Mouse (Mus musculus): ENCODE measurements at regions not wholly inside any gene's neighbourhood (a gene's known extent, or its start where the extent isn't known, plus 50 kb on each side); places are given as distances from the start of the nearest gene placed in this dataset.

DNA sequence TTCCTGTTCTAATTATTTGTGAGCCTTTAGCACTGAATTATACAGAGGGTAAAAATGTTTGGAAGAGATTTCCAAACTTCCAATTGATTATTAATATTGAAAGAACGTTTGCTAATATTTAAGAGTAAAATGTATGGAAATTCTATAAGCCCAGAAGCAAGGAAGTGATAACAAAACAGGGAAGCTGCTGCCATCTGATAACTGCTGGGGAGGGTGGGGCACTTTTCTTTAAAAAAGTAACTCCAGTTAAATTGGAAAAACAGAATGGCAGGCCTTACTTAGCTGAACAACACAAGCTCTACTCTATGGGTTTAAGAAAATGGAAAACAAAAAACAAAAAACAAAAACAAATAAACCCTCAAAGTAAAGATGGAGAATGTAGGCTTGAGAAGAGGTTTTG is 1327.7 kb downstream of the Hace1 start:
- DNase-seq (ENCODE audit: low spot score): no peak
- WGBS: 61% methylated on average over 1 of the region's 1 CpGs
- Histone ChIP-seq H3K4me3 (ENCODE audit: low read depth, low read length) (no peak overlapping the region), H3K27me3 (ENCODE audit: control insufficient read depth, insufficient read depth, low read length) (no peaks in the 10 kb centered on the region), H3K36me3 (replicated peaks; ENCODE audit: control insufficient read depth, insufficient read depth, low read depth, low read length) (no peaks in the 10 kb centered on the region), H3K4me2 (ENCODE audit: low read depth, low read length) (no peak overlapping the region), H3K4me1 (ENCODE audit: control insufficient read depth, insufficient read depth, low read length) (no peaks in the 10 kb centered on the region), H3K9me3 (replicated peaks; ENCODE audit: control insufficient read depth, low read length) (no peaks in the 10 kb centered on the region), H3K27ac (replicated peaks; ENCODE audit: low read depth, low read length) (no peak overlapping the region), H3K9ac (replicated peaks; ENCODE audit: low read length) (no peak overlapping the region)
- no peak for ATAC-seq (replicated peaks; ENCODE audit: insufficient number of reproducible peaks, low FRiP score, low TSS enrichment, low read depth)

DNA sequence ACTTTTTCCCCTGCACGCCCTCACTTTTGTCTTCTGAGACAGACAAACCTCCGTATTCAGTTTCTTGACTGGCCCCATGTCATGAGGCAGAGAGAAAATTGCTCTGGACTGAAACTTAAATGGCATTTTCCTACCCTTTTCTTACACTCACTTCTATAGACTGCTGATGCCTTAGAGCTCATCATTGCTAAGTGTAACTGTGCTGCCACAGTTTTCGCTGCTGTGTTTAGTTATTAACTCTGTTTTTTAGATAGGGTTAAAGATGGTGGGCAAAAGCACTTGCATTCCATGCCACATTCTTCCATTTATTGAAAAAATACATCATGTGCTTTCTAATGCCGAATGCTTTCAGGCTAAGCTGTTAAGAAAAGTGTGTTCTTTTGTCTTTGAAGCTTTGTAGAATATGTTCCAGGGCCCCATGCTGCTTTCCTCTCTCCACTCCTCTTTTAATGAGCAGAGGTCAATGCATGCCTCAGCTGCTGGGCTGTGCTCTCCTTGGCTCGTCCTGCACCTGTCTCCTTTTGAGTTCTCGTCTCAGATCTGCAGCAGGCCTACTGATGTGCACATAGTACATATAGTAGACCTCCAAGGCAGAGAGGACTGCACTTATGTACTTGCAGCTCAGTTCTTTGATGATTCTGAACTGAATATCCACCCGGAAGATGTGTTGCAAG is 1345.0 kb downstream of the Hace1 start:
- WGBS: 57% methylated on average over 7 of the region's 7 CpGs
- no peaks in the 10 kb centered on the region for H3K9me3 ChIP-seq (replicated peaks; ENCODE audit: control insufficient read depth, low read length)
- no peaks in the 10 kb centered on the region for H3K36me3 ChIP-seq (replicated peaks; ENCODE audit: control insufficient read depth, insufficient read depth, low read depth, low read length)
- H3K9ac ChIP-seq (replicated peaks; ENCODE audit: low read length): no peak overlapping the region
- H3K4me1 ChIP-seq (ENCODE audit: control insufficient read depth, insufficient read depth, low read length): no peaks in the 10 kb centered on the region
- DNase-seq (ENCODE audit: low spot score) (peak; percentile 13), ATAC-seq (replicated peaks; ENCODE audit: insufficient number of reproducible peaks, low FRiP score, low TSS enrichment, low read depth) (no peak)
- H3K27ac ChIP-seq (replicated peaks; ENCODE audit: low read depth, low read length): no peak overlapping the region
- no peak overlapping the region for H3K4me3 ChIP-seq (ENCODE audit: low read depth, low read length)
- no peaks in the 10 kb centered on the region for H3K27me3 ChIP-seq (ENCODE audit: control insufficient read depth, insufficient read depth, low read length)
- no peak overlapping the region for H3K4me2 ChIP-seq (ENCODE audit: low read depth, low read length)

DNA sequence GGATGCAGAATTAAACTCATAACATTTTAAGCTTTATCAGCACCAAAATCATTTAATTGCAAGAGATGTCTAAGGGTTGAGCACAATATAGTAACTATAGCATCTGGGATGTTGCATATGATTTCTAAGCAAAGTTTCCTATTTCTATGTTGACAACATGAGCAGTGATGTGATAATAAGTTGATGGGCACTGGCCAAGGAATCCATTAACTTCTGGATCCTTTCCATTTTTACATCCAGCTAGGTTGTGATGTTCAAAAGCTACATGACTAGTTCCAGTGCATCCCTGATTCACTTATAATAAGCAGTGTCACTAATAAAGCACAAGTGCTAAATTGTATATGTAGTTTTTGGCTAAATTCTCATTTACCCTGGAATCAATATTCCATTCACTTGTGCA is 1356.7 kb downstream of the Hace1 start:
- DNase-seq (ENCODE audit: low spot score): no peak
- Histone ChIP-seq H3K27ac (replicated peaks; ENCODE audit: low read depth, low read length) (no peak overlapping the region), H3K27me3 (ENCODE audit: control insufficient read depth, insufficient read depth, low read length) (no peaks in the 10 kb centered on the region), H3K4me2 (ENCODE audit: low read depth, low read length) (no peak overlapping the region), H3K4me3 (ENCODE audit: low read depth, low read length) (no peak overlapping the region), H3K4me1 (ENCODE audit: control insufficient read depth, insufficient read depth, low read length) (no peaks in the 10 kb centered on the region), H3K36me3 (replicated peaks; ENCODE audit: control insufficient read depth, insufficient read depth, low read depth, low read length) (no peaks in the 10 kb centered on the region), H3K9ac (replicated peaks; ENCODE audit: low read length) (no peak overlapping the region), H3K9me3 (replicated peaks; ENCODE audit: control insufficient read depth, low read length) (no peaks in the 10 kb centered on the region)
- no peak for ATAC-seq (replicated peaks; ENCODE audit: insufficient number of reproducible peaks, low FRiP score, low TSS enrichment, low read depth)

DNA sequence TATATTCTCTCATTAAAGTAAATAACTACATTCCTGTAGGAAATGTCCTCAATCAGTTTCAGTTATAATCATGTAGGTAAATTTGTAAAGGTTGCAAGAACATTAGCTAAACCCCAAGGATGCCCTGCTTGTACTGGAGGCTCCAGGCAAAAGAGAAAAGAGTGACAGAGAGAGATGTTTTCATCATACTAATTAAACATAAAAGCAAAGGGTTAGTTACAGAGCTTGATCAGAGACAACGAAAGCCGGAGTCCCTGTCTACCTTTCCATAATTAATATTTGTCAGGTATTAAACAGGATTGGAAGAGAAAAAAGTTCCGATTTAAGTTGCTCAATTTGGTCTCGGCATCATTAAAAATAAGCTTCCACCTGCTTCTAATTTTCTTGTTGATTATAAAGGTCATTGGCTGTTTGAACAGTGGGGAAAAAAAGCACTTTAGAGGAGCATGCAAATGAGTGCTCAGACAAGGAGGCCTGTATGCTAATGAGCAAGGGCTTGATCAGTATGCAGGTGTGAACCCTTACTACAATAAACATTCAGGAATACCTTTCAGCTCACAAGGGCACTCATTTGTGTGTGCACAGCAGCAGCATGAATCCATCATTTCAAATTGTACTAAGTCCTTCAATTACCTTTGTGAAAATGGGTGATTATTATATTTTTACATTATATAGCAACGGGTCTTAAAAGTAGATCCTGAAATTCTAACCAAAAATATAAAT is 1358.8 kb downstream of the Hace1 start:
- Histone ChIP-seq H3K4me1 (ENCODE audit: control insufficient read depth, insufficient read depth, low read length) (no peaks in the 10 kb centered on the region), H3K9me3 (replicated peaks; ENCODE audit: control insufficient read depth, low read length) (no peaks in the 10 kb centered on the region), H3K27ac (replicated peaks; ENCODE audit: low read depth, low read length) (no peak overlapping the region), H3K9ac (replicated peaks; ENCODE audit: low read length) (no peak overlapping the region), H3K4me2 (ENCODE audit: low read depth, low read length) (no peak overlapping the region), H3K4me3 (ENCODE audit: low read depth, low read length) (no peak overlapping the region), H3K27me3 (ENCODE audit: control insufficient read depth, insufficient read depth, low read length) (no peaks in the 10 kb centered on the region), H3K36me3 (replicated peaks; ENCODE audit: control insufficient read depth, insufficient read depth, low read depth, low read length) (no peaks in the 10 kb centered on the region)
- no peak for ATAC-seq (replicated peaks; ENCODE audit: insufficient number of reproducible peaks, low FRiP score, low TSS enrichment, low read depth)
- DNase-seq (ENCODE audit: low spot score): no peak
- WGBS: 63% methylated on average over 5 of the region's 5 CpGs

DNA sequence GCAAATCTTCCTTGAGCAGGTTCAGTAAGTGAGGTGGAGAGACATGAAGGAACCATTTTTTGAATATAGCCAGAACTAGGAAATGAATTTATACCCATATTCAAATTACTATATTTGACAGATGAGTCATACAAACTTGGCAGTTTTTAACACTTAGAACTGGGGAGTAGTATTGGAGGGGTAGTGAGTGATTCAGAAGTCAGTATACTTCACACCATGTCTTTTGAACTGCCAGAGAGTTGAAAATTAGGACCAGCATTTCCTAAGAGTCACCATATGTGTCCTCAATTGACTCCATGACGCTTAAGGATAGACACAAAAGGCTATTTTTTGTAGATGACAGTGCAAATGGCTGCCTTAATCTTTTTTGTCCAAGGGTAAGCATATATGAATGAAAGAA is 1361.7 kb downstream of the Hace1 start:
- H3K27ac ChIP-seq (replicated peaks; ENCODE audit: low read depth, low read length): no peak overlapping the region
- H3K4me2 ChIP-seq (ENCODE audit: low read depth, low read length): no peak overlapping the region
- H3K4me3 ChIP-seq (ENCODE audit: low read depth, low read length): no peak overlapping the region
- WGBS: 33% methylated on average over 1 of the region's 1 CpGs
- H3K9me3 ChIP-seq (replicated peaks; ENCODE audit: control insufficient read depth, low read length): no peaks in the 10 kb centered on the region
- H3K4me1 ChIP-seq (ENCODE audit: control insufficient read depth, insufficient read depth, low read length): no peaks in the 10 kb centered on the region
- ATAC-seq (replicated peaks; ENCODE audit: insufficient number of reproducible peaks, low FRiP score, low TSS enrichment, low read depth): no peak
- no peaks in the 10 kb centered on the region for H3K27me3 ChIP-seq (ENCODE audit: control insufficient read depth, insufficient read depth, low read length)
- no peak overlapping the region for H3K9ac ChIP-seq (replicated peaks; ENCODE audit: low read length)
- peak; percentile 1 for DNase-seq (ENCODE audit: low spot score)
- no peaks in the 10 kb centered on the region for H3K36me3 ChIP-seq (replicated peaks; ENCODE audit: control insufficient read depth, insufficient read depth, low read depth, low read length)

DNA sequence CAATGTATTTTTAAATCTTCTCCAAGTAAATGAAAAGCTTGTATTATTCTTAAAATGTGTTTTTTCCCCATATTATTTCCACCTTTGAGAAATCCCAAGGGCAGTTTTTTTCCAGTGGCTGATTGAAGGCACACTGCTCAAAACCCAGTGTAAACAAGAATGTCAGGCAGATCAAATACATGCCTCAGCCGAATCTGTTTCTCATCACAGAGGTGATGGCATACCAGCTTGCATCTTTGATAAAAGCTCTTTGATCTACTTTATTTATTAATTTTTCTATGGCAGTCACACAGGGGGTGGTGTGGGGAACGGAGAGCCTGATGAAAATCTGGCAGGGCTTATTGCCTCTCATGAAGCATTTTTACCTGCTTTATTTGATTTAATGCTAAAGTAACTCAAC is 1362.2 kb downstream of the Hace1 start:
- H3K27ac ChIP-seq (replicated peaks; ENCODE audit: low read depth, low read length): no peak overlapping the region
- no peaks in the 10 kb centered on the region for H3K36me3 ChIP-seq (replicated peaks; ENCODE audit: control insufficient read depth, insufficient read depth, low read depth, low read length)
- WGBS: 31% methylated on average over 2 of the region's 2 CpGs
- DNase-seq (ENCODE audit: low spot score) (peak; percentile 52), ATAC-seq (replicated peaks; ENCODE audit: insufficient number of reproducible peaks, low FRiP score, low TSS enrichment, low read depth) (no peak)
- H3K4me2 ChIP-seq (ENCODE audit: low read depth, low read length): no peak overlapping the region
- no peaks in the 10 kb centered on the region for H3K9me3 ChIP-seq (replicated peaks; ENCODE audit: control insufficient read depth, low read length)
- H3K27me3 ChIP-seq (ENCODE audit: control insufficient read depth, insufficient read depth, low read length): no peaks in the 10 kb centered on the region
- no peaks in the 10 kb centered on the region for H3K4me1 ChIP-seq (ENCODE audit: control insufficient read depth, insufficient read depth, low read length)
- no peak overlapping the region for H3K9ac ChIP-seq (replicated peaks; ENCODE audit: low read length)
- H3K4me3 ChIP-seq (ENCODE audit: low read depth, low read length): no peak overlapping the region

DNA sequence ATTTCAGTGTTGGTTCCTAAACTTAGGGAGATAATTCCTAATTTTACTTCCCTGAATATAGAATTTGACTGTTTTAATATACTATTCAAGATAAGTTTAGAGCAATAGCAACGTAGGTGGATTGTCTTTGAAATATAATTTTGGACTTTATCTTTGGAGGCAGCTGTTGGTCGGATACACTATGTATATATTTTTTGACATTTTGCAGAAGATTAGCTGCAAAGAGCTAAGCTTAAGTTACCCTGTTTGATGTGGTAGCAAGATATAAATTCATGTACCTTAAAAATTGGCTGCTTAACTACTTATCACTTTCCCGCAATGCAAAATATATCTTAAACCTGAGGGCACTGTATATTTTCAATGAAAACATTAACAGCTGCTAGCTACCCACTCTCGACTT is 1375.3 kb downstream of the Hace1 start:
- Histone ChIP-seq H3K4me3 (ENCODE audit: low read depth, low read length) (no peak overlapping the region), H3K27me3 (ENCODE audit: control insufficient read depth, insufficient read depth, low read length) (no peaks in the 10 kb centered on the region), H3K4me2 (ENCODE audit: low read depth, low read length) (no peak overlapping the region), H3K9ac (replicated peaks; ENCODE audit: low read length) (no peak overlapping the region), H3K27ac (replicated peaks; ENCODE audit: low read depth, low read length) (no peak overlapping the region), H3K4me1 (ENCODE audit: control insufficient read depth, insufficient read depth, low read length) (no peaks in the 10 kb centered on the region), H3K36me3 (replicated peaks; ENCODE audit: control insufficient read depth, insufficient read depth, low read depth, low read length) (no peaks in the 10 kb centered on the region), H3K9me3 (replicated peaks; ENCODE audit: control insufficient read depth, low read length) (no peaks in the 10 kb centered on the region)
- WGBS: 84% methylated on average over 4 of the region's 4 CpGs
- DNase-seq (ENCODE audit: low spot score): no peak
- ATAC-seq (replicated peaks; ENCODE audit: insufficient number of reproducible peaks, low FRiP score, low TSS enrichment, low read depth): no peak

DNA sequence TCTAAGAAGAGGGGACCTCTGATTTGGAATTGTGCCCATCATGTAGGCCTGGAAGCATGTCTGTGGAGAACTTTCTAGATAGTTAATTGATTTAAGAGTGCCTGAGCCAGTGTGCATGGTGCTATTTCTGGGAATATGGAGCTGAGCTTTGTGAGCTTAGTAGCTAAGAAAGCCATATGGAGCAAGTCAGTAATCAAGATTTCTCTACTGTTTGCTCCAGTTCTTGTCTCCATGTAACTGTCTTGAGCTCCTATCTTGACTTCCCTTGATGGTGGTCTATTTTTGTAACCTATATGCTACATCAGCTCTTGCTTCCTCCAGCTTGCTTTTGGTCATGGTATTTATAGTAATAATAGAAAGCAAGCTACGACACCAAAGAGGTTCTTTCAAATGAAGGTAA is 1377.1 kb downstream of the Hace1 start:
- Histone ChIP-seq H3K9me3 (replicated peaks; ENCODE audit: control insufficient read depth, low read length) (no peaks in the 10 kb centered on the region), H3K27ac (replicated peaks; ENCODE audit: low read depth, low read length) (no peak overlapping the region), H3K36me3 (replicated peaks; ENCODE audit: control insufficient read depth, insufficient read depth, low read depth, low read length) (no peaks in the 10 kb centered on the region), H3K27me3 (ENCODE audit: control insufficient read depth, insufficient read depth, low read length) (no peaks in the 10 kb centered on the region), H3K4me3 (ENCODE audit: low read depth, low read length) (no peak overlapping the region), H3K9ac (replicated peaks; ENCODE audit: low read length) (no peak overlapping the region), H3K4me1 (ENCODE audit: control insufficient read depth, insufficient read depth, low read length) (no peaks in the 10 kb centered on the region), H3K4me2 (ENCODE audit: low read depth, low read length) (no peak overlapping the region)
- no peak for DNase-seq (ENCODE audit: low spot score)
- 85% methylated on average over 1 of the region's 1 CpGs for WGBS
- ATAC-seq (replicated peaks; ENCODE audit: insufficient number of reproducible peaks, low FRiP score, low TSS enrichment, low read depth): no peak
